Mouse (Mus musculus): ENCODE data around the gene Tfec. TPM values are rescaled to one million over a fixed set of nuclear protein-coding genes. Genes with fewer than 3 reads are reported as not detected.

Tfec gene
- 0.52 and 1.0 TPM in 2 replicates for polyA plus RNA-seq (2014; fragmentation: Nextera tagmentation; extraction: Ambion mirVana)

- H3K9me3 ChIP-seq (ENCODE audit: control insufficient read depth, low read length), result no peaks in the 10 kb centered on the region
- no peaks in the 10 kb centered on the region for H3K36me3 ChIP-seq (ENCODE audit: control insufficient read depth, insufficient read depth, low read length)
- H3K4me3 ChIP-seq (ENCODE audit: low read depth, low read length), result no peak within 1 kb of the TSS
- no peak within 1 kb of the TSS for H3K27ac ChIP-seq (ENCODE audit: low read depth, low read length)
- ATAC-seq (ENCODE audit: insufficient read depth, low FRiP score, low TSS enrichment) (no peak), DNase-seq (ENCODE audit: low spot score) (no peak)
- H3K4me1 ChIP-seq (ENCODE audit: control insufficient read depth, insufficient read depth, low read length), result no peaks in the 10 kb centered on the region
- no peak within 1 kb of the TSS for H3K9ac ChIP-seq (ENCODE audit: low read length)
- no peaks in the 10 kb centered on the region for H3K27me3 ChIP-seq (ENCODE audit: control insufficient read depth, insufficient read depth, low read length)
- WGBS, result 86% methylated on average over 7 of the region's 7 CpGs
- H3K4me2 ChIP-seq (ENCODE audit: low read depth), result no peak within 1 kb of the TSS
These were observed at the start of gene Tfec for GRCm38 (mm10) chr6:16898251-16898862. TSS of gene Tfec (minus strand) at chr6:16898441.

DNA sequence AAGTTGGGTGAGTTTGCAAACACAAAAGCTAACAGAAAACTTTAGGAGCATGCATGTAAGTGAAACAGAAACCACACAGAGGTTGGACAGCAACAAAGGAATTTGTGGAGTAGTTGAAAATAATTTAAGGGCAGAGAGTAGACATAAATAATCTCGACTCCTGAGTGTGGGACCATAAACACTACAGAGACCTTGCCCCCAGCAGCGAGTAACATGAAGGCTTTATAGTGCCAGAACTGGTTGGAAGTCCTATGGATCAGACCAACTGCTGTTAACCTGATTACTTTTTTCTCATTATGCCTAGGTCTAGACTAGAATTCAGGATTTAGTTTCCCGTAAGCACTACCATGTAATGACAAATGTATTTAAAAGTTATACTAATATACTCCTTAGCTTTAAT, 49.6 kb upstream of the Tfec start:
- no peak for ATAC-seq (ENCODE audit: insufficient read depth, low FRiP score, low TSS enrichment)
- 57% methylated on average over 3 of the region's 3 CpGs for WGBS
- Histone ChIP-seq H3K27ac (ENCODE audit: low read depth, low read length) (no peak overlapping the region), H3K4me1 (ENCODE audit: control insufficient read depth, insufficient read depth, low read length) (no peaks in the 10 kb centered on the region), H3K36me3 (ENCODE audit: control insufficient read depth, insufficient read depth, low read length) (no peaks in the 10 kb centered on the region), H3K27me3 (ENCODE audit: control insufficient read depth, insufficient read depth, low read length) (no peaks in the 10 kb centered on the region), H3K4me2 (ENCODE audit: low read depth) (no peak overlapping the region), H3K9ac (ENCODE audit: low read length) (no peak overlapping the region), H3K4me3 (ENCODE audit: low read depth, low read length) (no peak overlapping the region), H3K9me3 (ENCODE audit: control insufficient read depth, low read length) (no peaks in the 10 kb centered on the region)
- no peak for DNase-seq (ENCODE audit: low spot score)

DNA sequence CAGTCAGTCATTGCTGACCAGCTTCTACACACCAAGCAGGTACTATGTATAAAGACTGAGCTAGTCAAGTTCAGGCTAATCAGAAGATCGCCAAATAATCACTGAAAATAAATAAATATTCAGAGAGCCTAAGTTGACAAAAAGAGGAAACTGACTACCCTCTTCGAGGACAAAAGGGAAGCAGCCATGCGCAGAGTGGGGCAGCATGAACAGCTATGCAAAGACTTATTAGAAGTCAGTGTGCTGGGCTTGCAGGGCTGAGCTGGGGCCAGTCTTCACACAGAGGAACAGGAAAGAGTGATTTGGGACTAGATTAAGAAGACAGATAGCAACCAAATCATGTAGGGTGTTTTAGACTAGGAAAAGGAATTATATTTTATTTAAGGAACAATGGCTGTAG, 45.3 kb upstream of the Tfec start:
- no peaks in the 10 kb centered on the region for H3K9me3 ChIP-seq (ENCODE audit: control insufficient read depth, low read length)
- H3K4me2 ChIP-seq (ENCODE audit: low read depth), result no peak overlapping the region
- no peak overlapping the region for H3K27ac ChIP-seq (ENCODE audit: low read depth, low read length)
- H3K36me3 ChIP-seq (ENCODE audit: control insufficient read depth, insufficient read depth, low read length), result no peaks in the 10 kb centered on the region
- no peaks in the 10 kb centered on the region for H3K27me3 ChIP-seq (ENCODE audit: control insufficient read depth, insufficient read depth, low read length)
- no peak overlapping the region for H3K9ac ChIP-seq (ENCODE audit: low read length)
- DNase-seq (ENCODE audit: low spot score) (no peak), ATAC-seq (ENCODE audit: insufficient read depth, low FRiP score, low TSS enrichment) (no peak)
- no peaks in the 10 kb centered on the region for H3K4me1 ChIP-seq (ENCODE audit: control insufficient read depth, insufficient read depth, low read length)
- no peak overlapping the region for H3K4me3 ChIP-seq (ENCODE audit: low read depth, low read length)
- 90% methylated on average over 3 of the region's 3 CpGs for WGBS

DNA sequence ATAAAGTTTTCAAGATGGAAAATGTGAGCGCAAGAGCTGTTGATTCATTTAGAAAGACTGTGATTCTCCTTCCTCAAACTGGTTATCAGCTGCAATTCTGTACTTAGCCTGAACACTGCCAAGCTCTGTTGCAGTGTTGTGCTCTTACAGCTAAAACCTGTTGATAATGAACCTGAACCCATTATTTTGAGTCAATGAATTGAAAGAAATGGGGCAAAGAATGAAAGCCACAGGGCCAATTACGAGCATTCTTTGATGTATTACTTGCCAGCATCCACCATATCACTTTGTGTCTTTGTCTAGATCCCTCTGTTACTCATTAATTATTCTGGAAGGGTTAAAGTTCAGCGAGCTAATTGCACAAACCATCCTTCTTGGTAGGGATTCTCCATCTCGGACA, 44.2 kb upstream of the Tfec start:
- Histone ChIP-seq H3K27ac (ENCODE audit: low read depth, low read length) (no peak overlapping the region), H3K4me1 (ENCODE audit: control insufficient read depth, insufficient read depth, low read length) (no peaks in the 10 kb centered on the region), H3K27me3 (ENCODE audit: control insufficient read depth, insufficient read depth, low read length) (no peaks in the 10 kb centered on the region), H3K9me3 (ENCODE audit: control insufficient read depth, low read length) (no peaks in the 10 kb centered on the region), H3K36me3 (ENCODE audit: control insufficient read depth, insufficient read depth, low read length) (no peaks in the 10 kb centered on the region), H3K4me2 (ENCODE audit: low read depth) (no peak overlapping the region), H3K9ac (ENCODE audit: low read length) (no peak overlapping the region), H3K4me3 (ENCODE audit: low read depth, low read length) (no peak overlapping the region)
- WGBS, result 58% methylated on average over 4 of the region's 4 CpGs
- DNase-seq (ENCODE audit: low spot score), result no peak
- ATAC-seq (ENCODE audit: insufficient read depth, low FRiP score, low TSS enrichment), result no peak

GRCm38 (mm10) chr6:16931059-16931458, 32.8 kb upstream of the Tfec start:
- no peak for ATAC-seq (ENCODE audit: insufficient read depth, low FRiP score, low TSS enrichment)

DNA sequence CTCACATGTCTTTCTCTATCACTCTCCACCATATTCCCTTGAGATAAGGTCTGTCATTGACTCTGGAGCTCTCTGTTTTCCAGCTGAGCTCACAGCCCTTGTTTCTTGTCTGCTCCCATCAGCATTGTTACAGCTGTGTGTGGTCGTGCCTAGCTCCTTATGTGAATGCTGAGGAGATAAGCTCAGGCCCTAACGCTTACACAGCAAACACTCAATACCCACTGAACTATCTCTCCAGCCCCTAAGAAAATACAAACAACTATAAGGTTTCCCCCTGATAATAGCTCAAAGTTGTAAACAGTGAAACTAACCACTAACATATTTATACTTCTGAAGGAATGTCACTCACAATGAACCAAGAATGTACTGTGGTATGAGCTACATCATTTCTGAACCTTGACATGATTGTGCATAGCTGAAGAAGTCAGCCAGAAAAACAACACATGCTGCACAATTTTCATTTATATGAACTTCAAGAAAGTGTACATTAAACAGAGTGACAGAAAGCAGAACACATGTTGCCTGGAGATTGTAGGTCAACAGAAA, 21.9 kb upstream of the Tfec start:
- ATAC-seq (ENCODE audit: insufficient read depth, low FRiP score, low TSS enrichment), result no peak

More at GRCm38 (mm10) chr6:16931059-16931458, 32.8 kb upstream of the Tfec start:
- no peaks in the 10 kb centered on the region for H3K27me3 ChIP-seq (ENCODE audit: control insufficient read depth, insufficient read depth, low read length)
- no peaks in the 10 kb centered on the region for H3K4me1 ChIP-seq (ENCODE audit: control insufficient read depth, insufficient read depth, low read length)
- 89% methylated on average over 6 of the region's 6 CpGs for WGBS
- no peak overlapping the region for H3K27ac ChIP-seq (ENCODE audit: low read depth, low read length)
- no peak overlapping the region for H3K4me2 ChIP-seq (ENCODE audit: low read depth)
- H3K9ac ChIP-seq (ENCODE audit: low read length), result no peak overlapping the region
- H3K9me3 ChIP-seq (ENCODE audit: control insufficient read depth, low read length), result no peaks in the 10 kb centered on the region
- no peak for DNase-seq (ENCODE audit: low spot score)
- H3K36me3 ChIP-seq (ENCODE audit: control insufficient read depth, insufficient read depth, low read length), result no peaks in the 10 kb centered on the region
- no peak overlapping the region for H3K4me3 ChIP-seq (ENCODE audit: low read depth, low read length)

GRCm38 (mm10) chr6:16891819-16892218, 6.4 kb downstream of the Tfec start:
- H3K9me3 ChIP-seq (ENCODE audit: control insufficient read depth, low read length), result no peaks in the 10 kb centered on the region
- H3K27me3 ChIP-seq (ENCODE audit: control insufficient read depth, insufficient read depth, low read length), result no peaks in the 10 kb centered on the region
- no peak overlapping the region for H3K27ac ChIP-seq (ENCODE audit: low read depth, low read length)
- H3K9ac ChIP-seq (ENCODE audit: low read length), result no peak overlapping the region
- H3K4me3 ChIP-seq (ENCODE audit: low read depth, low read length), result no peak overlapping the region
- WGBS, result 85% methylated on average over 5 of the region's 5 CpGs
- no peaks in the 10 kb centered on the region for H3K4me1 ChIP-seq (ENCODE audit: control insufficient read depth, insufficient read depth, low read length)
- DNase-seq (ENCODE audit: low spot score) (no peak), ATAC-seq (ENCODE audit: insufficient read depth, low FRiP score, low TSS enrichment) (no peak)
- no peak overlapping the region for H3K4me2 ChIP-seq (ENCODE audit: low read depth)
- no peaks in the 10 kb centered on the region for H3K36me3 ChIP-seq (ENCODE audit: control insufficient read depth, insufficient read depth, low read length)

More for the DNA sequence above, 21.9 kb upstream of the Tfec start:
- 73% methylated on average over 2 of the region's 2 CpGs for WGBS
- H3K36me3 ChIP-seq (ENCODE audit: control insufficient read depth, insufficient read depth, low read length), result no peaks in the 10 kb centered on the region
- H3K4me1 ChIP-seq (ENCODE audit: control insufficient read depth, insufficient read depth, low read length), result no peaks in the 10 kb centered on the region
- DNase-seq (ENCODE audit: low spot score), result no peak
- no peak overlapping the region for H3K9ac ChIP-seq (ENCODE audit: low read length)
- H3K4me2 ChIP-seq (ENCODE audit: low read depth), result no peak overlapping the region
- H3K9me3 ChIP-seq (ENCODE audit: control insufficient read depth, low read length), result no peaks in the 10 kb centered on the region
- no peaks in the 10 kb centered on the region for H3K27me3 ChIP-seq (ENCODE audit: control insufficient read depth, insufficient read depth, low read length)
- H3K4me3 ChIP-seq (ENCODE audit: low read depth, low read length), result no peak overlapping the region
- no peak overlapping the region for H3K27ac ChIP-seq (ENCODE audit: low read depth, low read length)

GRCm38 (mm10) chr6:16883537-16884307, 14.5 kb downstream of the Tfec start:
- Histone ChIP-seq H3K4me3 (ENCODE audit: low read depth, low read length) (no peak overlapping the region), H3K27me3 (ENCODE audit: control insufficient read depth, insufficient read depth, low read length) (no peaks in the 10 kb centered on the region), H3K27ac (ENCODE audit: low read depth, low read length) (no peak overlapping the region), H3K9ac (ENCODE audit: low read length) (no peak overlapping the region), H3K4me2 (ENCODE audit: low read depth) (no peak overlapping the region), H3K36me3 (ENCODE audit: control insufficient read depth, insufficient read depth, low read length) (no peaks in the 10 kb centered on the region), H3K4me1 (ENCODE audit: control insufficient read depth, insufficient read depth, low read length) (no peaks in the 10 kb centered on the region), H3K9me3 (ENCODE audit: control insufficient read depth, low read length) (no peaks in the 10 kb centered on the region)
- DNase-seq (ENCODE audit: low spot score) (no peak), ATAC-seq (ENCODE audit: insufficient read depth, low FRiP score, low TSS enrichment) (no peak)
- 85% methylated on average over 5 of the region's 5 CpGs for WGBS

All from neural tube, embryonic 11.5 days (tissue).